Mouse (Mus musculus): Measurements from ENCODE around the gene Ppp2r2d. TPM values are rescaled to one million over a fixed set of nuclear protein-coding genes. Genes with fewer than 3 reads are reported as not detected.

Gene Ppp2r2d
- polyA plus RNA-seq (2015; fragmentation: Nextera tagmentation; extraction: Ambion mirVana) = 38.9 and 41.0 TPM in 2 replicates

GRCm38 (mm10) chr7:138845544-138846391 lies at the start of gene Ppp2r2d, which contains the start of gene Mapk1ip1:
TSS of gene Ppp2r2d (plus strand) at chr7:138846079.
TSS of gene Mapk1ip1 (minus strand) at chr7:138846273.
- ATAC-seq (ENCODE audit: borderline replicate concordance, extremely low read depth, low FRiP score, low TSS enrichment) = peak; percentile 97
- peaks cover 32% of the 10 kb centered on the region for H3K4me1 ChIP-seq
- peak within 1 kb of the TSS; percentile 98 for H3K4me3 ChIP-seq
- H3K36me3 ChIP-seq = peaks cover 10% of the 10 kb centered on the region; the same call in 1 of the 2 replicates
- no peaks in the 10 kb centered on the region for H3K9me3 ChIP-seq
- peak within 1 kb of the TSS; percentile 96 for H3K9ac ChIP-seq
- WGBS = under 1% methylated on average over 51 of the region's 51 CpGs
- H3K27me3 ChIP-seq = no peaks in the 10 kb centered on the region
- peak within 1 kb of the TSS; percentile 97 for H3K27ac ChIP-seq
- peak within 1 kb of the TSS; percentile 86 for H3K4me2 ChIP-seq

GRCm38 (mm10) chr7:138803386-138803785 lies 42.5 kb upstream of the Ppp2r2d start:
- Histone ChIP-seq H3K27me3 (no peaks in the 10 kb centered on the region), H3K4me3 (no peak overlapping the region), H3K9ac (no peak overlapping the region), H3K36me3 (no peaks in the 10 kb centered on the region), H3K9me3 (no peaks in the 10 kb centered on the region), H3K27ac (no peak overlapping the region), H3K4me1 (no peaks in the 10 kb centered on the region), H3K4me2 (no peak overlapping the region)
- ATAC-seq (ENCODE audit: borderline replicate concordance, extremely low read depth, low FRiP score, low TSS enrichment) = no peak
- WGBS = 8% methylated on average over 4 of the region's 4 CpGs

- Histone ChIP-seq H3K36me3 (no peaks in the 10 kb centered on the region), H3K9ac (no peak overlapping the region), H3K9me3 (no peaks in the 10 kb centered on the region), H3K4me3 (no peak overlapping the region), H3K4me1 (no peaks in the 10 kb centered on the region), H3K27ac (no peak overlapping the region), H3K27me3 (no peaks in the 10 kb centered on the region), H3K4me2 (no peak overlapping the region)
- WGBS = 82% methylated on average over 3 of the region's 3 CpGs
- no peak for ATAC-seq (ENCODE audit: borderline replicate concordance, extremely low read depth, low FRiP score, low TSS enrichment)
These were observed 38.7 kb upstream of the Ppp2r2d start for GRCm38 (mm10) chr7:138807146-138807545.

GRCm38 (mm10) chr7:138813213-138813875 lies 32.5 kb upstream of the Ppp2r2d start:
- Histone ChIP-seq H3K4me2 (no peak overlapping the region), H3K4me3 (no peak overlapping the region), H3K9ac (no peak overlapping the region), H3K27me3 (no peaks in the 10 kb centered on the region), H3K27ac (no peak overlapping the region), H3K9me3 (no peaks in the 10 kb centered on the region), H3K4me1 (no peaks in the 10 kb centered on the region), H3K36me3 (no peaks in the 10 kb centered on the region)
- 55% methylated on average over 11 of the region's 11 CpGs for WGBS
- ATAC-seq (ENCODE audit: borderline replicate concordance, extremely low read depth, low FRiP score, low TSS enrichment) = no peak

GRCm38 (mm10) chr7:138818314-138818713 lies 27.6 kb upstream of the Ppp2r2d start:
- Histone ChIP-seq H3K4me1 (no peaks in the 10 kb centered on the region), H3K9ac (no peak overlapping the region), H3K4me2 (no peak overlapping the region), H3K27ac (no peak overlapping the region), H3K36me3 (no peaks in the 10 kb centered on the region), H3K27me3 (no peaks in the 10 kb centered on the region), H3K4me3 (no peak overlapping the region), H3K9me3 (no peaks in the 10 kb centered on the region)
- ATAC-seq (ENCODE audit: borderline replicate concordance, extremely low read depth, low FRiP score, low TSS enrichment) = no peak
- WGBS = 57% methylated on average over 4 of the region's 4 CpGs

- WGBS = 66% methylated on average over 6 of the region's 6 CpGs
- no peak for ATAC-seq (ENCODE audit: borderline replicate concordance, extremely low read depth, low FRiP score, low TSS enrichment)
- H3K4me1 ChIP-seq = no peaks in the 10 kb centered on the region
These were observed 21.5 kb upstream of the Ppp2r2d start for GRCm38 (mm10) chr7:138824423-138824822.

GRCm38 (mm10) chr7:138824995-138825756 lies 20.7 kb upstream of the Ppp2r2d start:
- Histone ChIP-seq H3K27ac (no peak overlapping the region), H3K4me1 (no peaks in the 10 kb centered on the region), H3K9ac (no peak overlapping the region), H3K27me3 (no peaks in the 10 kb centered on the region), H3K4me3 (no peak overlapping the region), H3K4me2 (no peak overlapping the region), H3K36me3 (no peaks in the 10 kb centered on the region), H3K9me3 (no peaks in the 10 kb centered on the region)
- 75% methylated on average over 19 of the region's 19 CpGs for WGBS
- no peak for ATAC-seq (ENCODE audit: borderline replicate concordance, extremely low read depth, low FRiP score, low TSS enrichment)

More at GRCm38 (mm10) chr7:138824423-138824822, 21.5 kb upstream of the Ppp2r2d start:
- H3K4me2 ChIP-seq = no peak overlapping the region
- no peak overlapping the region for H3K4me3 ChIP-seq
- H3K36me3 ChIP-seq = no peaks in the 10 kb centered on the region
- no peaks in the 10 kb centered on the region for H3K9me3 ChIP-seq
- H3K9ac ChIP-seq = no peak overlapping the region
- H3K27ac ChIP-seq = no peak overlapping the region
- H3K27me3 ChIP-seq = no peaks in the 10 kb centered on the region

GRCm38 (mm10) chr7:138827812-138828211 lies 18.1 kb upstream of the Ppp2r2d start:
- H3K4me1 ChIP-seq = no peaks in the 10 kb centered on the region
- WGBS = 16% methylated on average over 11 of the region's 11 CpGs
- H3K9me3 ChIP-seq = no peaks in the 10 kb centered on the region
- H3K36me3 ChIP-seq = no peaks in the 10 kb centered on the region
- no peak overlapping the region for H3K4me3 ChIP-seq
- H3K27me3 ChIP-seq = no peaks in the 10 kb centered on the region
- no peak overlapping the region for H3K27ac ChIP-seq
- ATAC-seq (ENCODE audit: borderline replicate concordance, extremely low read depth, low FRiP score, low TSS enrichment) = no peak
- H3K9ac ChIP-seq = no peak overlapping the region
- no peak overlapping the region for H3K4me2 ChIP-seq

- H3K36me3 ChIP-seq = peaks cover 16% of the 10 kb centered on the region; the same call in 1 of the 2 replicates
- H3K9me3 ChIP-seq = no peaks in the 10 kb centered on the region
- no peak overlapping the region for H3K27ac ChIP-seq
- no peak overlapping the region for H3K4me2 ChIP-seq
- H3K4me1 ChIP-seq = no peaks in the 10 kb centered on the region
- ATAC-seq (ENCODE audit: borderline replicate concordance, extremely low read depth, low FRiP score, low TSS enrichment) = no peak
- H3K9ac ChIP-seq = no peak overlapping the region
- WGBS = 88% methylated on average over 3 of the region's 3 CpGs
- H3K4me3 ChIP-seq = no peak overlapping the region
- H3K27me3 ChIP-seq = no peaks in the 10 kb centered on the region
These were observed 10.9 kb upstream of the Ppp2r2d start for GRCm38 (mm10) chr7:138835028-138835427.

- Histone ChIP-seq H3K4me1 (peaks cover 17% of the 10 kb centered on the region), H3K27me3 (no peaks in the 10 kb centered on the region), H3K27ac (no peak overlapping the region), H3K36me3 (peaks cover 11% of the 10 kb centered on the region; the same call in 1 of the 2 replicates), H3K4me2 (no peak overlapping the region), H3K9me3 (no peaks in the 10 kb centered on the region), H3K9ac (no peak overlapping the region), H3K4me3 (no peak overlapping the region)
- WGBS = 35% methylated on average over 4 of the region's 4 CpGs
- ATAC-seq (ENCODE audit: borderline replicate concordance, extremely low read depth, low FRiP score, low TSS enrichment) = 0 out of 2 replicates have a peak, but pooled peaks have one; percentile 17
These were observed 5.3 kb upstream of the Ppp2r2d start for GRCm38 (mm10) chr7:138840594-138841021.

GRCm38 (mm10) chr7:138841436-138842151 lies 4.3 kb upstream of the Ppp2r2d start:
- ATAC-seq (ENCODE audit: borderline replicate concordance, extremely low read depth, low FRiP score, low TSS enrichment) = no peak
- Histone ChIP-seq H3K4me3 (no peak overlapping the region), H3K9ac (no peak overlapping the region), H3K9me3 (no peaks in the 10 kb centered on the region), H3K36me3 (peaks cover 2% of the 10 kb centered on the region; the same call in 1 of the 2 replicates), H3K4me1 (peaks cover 17% of the 10 kb centered on the region), H3K4me2 (no peak overlapping the region), H3K27me3 (no peaks in the 10 kb centered on the region), H3K27ac (no peak overlapping the region)
- WGBS = 59% methylated on average over 3 of the region's 3 CpGs

Data from lung, embryonic 15.5 days (tissue).